Mouse (Mus musculus) limb, embryonic 14.5 days (tissue): ENCODE data around the gene Zcchc3. TPM values are rescaled to one million over a fixed set of nuclear protein-coding genes. Genes with fewer than 3 reads are reported as not detected.
A peak's percentile ranks its signal among the peaks of the same experiment; 100 is the strongest.

Experiments used
- ATAC-seq: fragments of 200-750 bp; cut with Nextera tagmentation; 2 replicates; pipeline ENCODE4 v1.8.0; 2017; ENCODE audit warnings: low read depth, moderate number of reproducible peaks, moderate TSS enrichment; ENCODE audit not compliant: low FRiP score
- DNase-seq: peaks from one replicate; pipeline ENCODE4 v3.0.0-alpha.2; 2015; ENCODE audit warnings: low spot score
- H3K27ac ChIP-seq: fragments of 300-500 bp; sonication (generic); replicated peaks from 2 replicates; pipeline ENCODE4 v1.5.1; 2014; ENCODE audit warnings: low read depth, mild to moderate bottlenecking, low read length, moderate library complexity, mixed read lengths
- H3K27me3 ChIP-seq: fragments of 300-500 bp; sonication (generic); 2 replicates; pipeline ENCODE4 v1.6.1; 2014; ENCODE audit warnings: low read length, mixed read lengths; ENCODE audit not compliant: control insufficient read depth, insufficient read depth
- H3K36me3 ChIP-seq: fragments of 300-500 bp; sonication (generic); 2 replicates; pipeline ENCODE4 v1.6.1; 2014; ENCODE audit warnings: mild to moderate bottlenecking, low read length, moderate library complexity, mixed read lengths; ENCODE audit not compliant: control insufficient read depth, insufficient read depth
- H3K4me1 ChIP-seq: fragments of 300-500 bp; sonication (generic); 2 replicates; pipeline ENCODE4 v1.6.1; 2014; ENCODE audit warnings: antibody characterized with exemption, low read length, mixed read lengths; ENCODE audit not compliant: control insufficient read depth, insufficient read depth
- H3K4me2 ChIP-seq: fragments of 300-500 bp; sonication (generic); replicated peaks from 2 replicates; pipeline ENCODE4 v1.6.1; 2014; ENCODE audit warnings: low read depth, mild to moderate bottlenecking, low read length, moderate library complexity; ENCODE audit not compliant: severe bottlenecking
- H3K4me3 ChIP-seq: fragments of 300-500 bp; sonication (generic); replicated peaks from 2 replicates; pipeline ENCODE4 v1.5.1; 2014; ENCODE audit warnings: low read length
- H3K9ac ChIP-seq: fragments of 300-500 bp; sonication (generic); 2 replicates; pipeline ENCODE4 v1.6.1; 2014; ENCODE audit warnings: mild to moderate bottlenecking, low read depth, low read length, moderate library complexity; ENCODE audit not compliant: severe bottlenecking
- H3K9me3 ChIP-seq: fragments of 300-500 bp; sonication (generic); 2 replicates; pipeline ENCODE4 v1.6.1; 2016; ENCODE audit warnings: low read length; ENCODE audit not compliant: control insufficient read depth
- POLR2A ChIP-seq: fragments of 200-500 bp; IDR thresholded peaks from 2 replicates; pipeline ENCODE4 v1.8.0; 2012; ENCODE audit warnings: inconsistent platforms, mild to moderate bottlenecking, moderate library complexity, borderline replicate concordance; ENCODE audit not compliant: insufficient read depth, insufficient read length; ENCODE audit errors: extremely low read depth
- WGBS: fragments of 180-500 bp; shearing (Covaris S2); extraction: QIAGEN DNeasy Blood & Tissue Kit; methylation state at CpG from one replicate; pipeline ENCODE4 v1.1.7; 2014; 5-methylcytosine and 5-hydroxymethylcytosine counted together
- polyA plus RNA-seq, 2 experiments: library from polyadenylated mRNA; depleted of rRNA in 1 of 2; stranded (reverse) in 1 of 2; unstranded in 1 of 2; fragments of >200 nt; fragmentation: Nextera tagmentation in 1 of 2; extraction: Ambion mirVana in 1 of 2; gene quantifications; 2 replicates each; pipeline versions ENCODE4 v1.2.1 to v1.2.3; 2012 to 2014

Gene Zcchc3
- polyA plus RNA-seq, 2 experiments: 33.5 to 38.1 TPM

DNA sequence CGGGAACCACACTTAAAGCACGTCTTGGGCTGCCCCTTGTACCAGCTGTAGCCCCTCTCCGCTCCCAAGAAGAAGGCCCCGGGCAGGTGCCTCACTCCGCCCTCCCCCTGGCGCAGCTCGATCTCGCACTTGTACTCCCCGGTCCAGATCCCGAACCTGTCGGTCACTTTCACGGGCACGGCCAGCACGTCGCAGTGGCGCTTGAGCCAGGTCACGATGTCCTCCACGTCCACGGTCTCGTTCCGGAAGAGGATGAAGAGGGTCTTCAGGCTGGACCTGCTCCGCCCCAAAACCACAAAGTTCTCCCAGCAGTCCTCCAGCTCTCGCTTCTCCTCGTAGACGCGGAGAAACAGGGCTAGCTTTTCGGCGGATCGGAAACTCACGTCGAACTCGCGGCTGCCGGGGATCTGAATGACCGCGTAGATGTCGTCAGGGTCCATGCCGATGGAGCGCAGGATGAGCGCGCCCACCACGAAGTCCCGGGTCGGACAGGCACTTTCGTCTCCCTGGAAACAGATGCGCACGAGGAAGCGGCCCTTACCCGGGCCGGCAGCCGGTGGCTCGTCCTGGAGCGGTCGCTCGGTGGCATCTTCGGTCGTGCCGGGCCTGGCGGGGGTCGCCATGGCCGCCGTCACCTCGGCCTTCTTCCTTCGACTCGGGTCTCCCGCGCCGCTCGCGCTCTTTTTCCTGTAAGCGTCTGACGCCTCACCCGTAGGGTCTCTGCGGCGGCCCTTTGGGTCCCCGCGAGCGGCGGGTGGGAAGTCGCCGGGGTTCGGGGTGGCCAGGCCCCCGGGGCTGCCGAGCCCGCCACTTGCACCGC lies 852 bp downstream of the Zcchc3 start:
- WGBS: under 1% methylated on average over 68 of the region's 86 CpGs
- Histone ChIP-seq H3K4me2 (peak overlapping the region; percentile 86), H3K36me3 (peaks cover 4% of the 10 kb centered on the region; the same call in 1 of the 2 replicates), H3K27ac (peak overlapping the region; percentile 98), H3K9ac (peak overlapping the region; percentile 98), H3K4me1 (peaks cover 22% of the 10 kb centered on the region), H3K4me3 (peak overlapping the region; percentile 96), H3K27me3 (no peaks in the 10 kb centered on the region), H3K9me3 (peaks cover 7% of the 10 kb centered on the region; the same call in 1 of the 2 replicates)
- no peak for TF ChIP-seq POLR2A
- DNase-seq: no peak
- ATAC-seq: no peak

DNA sequence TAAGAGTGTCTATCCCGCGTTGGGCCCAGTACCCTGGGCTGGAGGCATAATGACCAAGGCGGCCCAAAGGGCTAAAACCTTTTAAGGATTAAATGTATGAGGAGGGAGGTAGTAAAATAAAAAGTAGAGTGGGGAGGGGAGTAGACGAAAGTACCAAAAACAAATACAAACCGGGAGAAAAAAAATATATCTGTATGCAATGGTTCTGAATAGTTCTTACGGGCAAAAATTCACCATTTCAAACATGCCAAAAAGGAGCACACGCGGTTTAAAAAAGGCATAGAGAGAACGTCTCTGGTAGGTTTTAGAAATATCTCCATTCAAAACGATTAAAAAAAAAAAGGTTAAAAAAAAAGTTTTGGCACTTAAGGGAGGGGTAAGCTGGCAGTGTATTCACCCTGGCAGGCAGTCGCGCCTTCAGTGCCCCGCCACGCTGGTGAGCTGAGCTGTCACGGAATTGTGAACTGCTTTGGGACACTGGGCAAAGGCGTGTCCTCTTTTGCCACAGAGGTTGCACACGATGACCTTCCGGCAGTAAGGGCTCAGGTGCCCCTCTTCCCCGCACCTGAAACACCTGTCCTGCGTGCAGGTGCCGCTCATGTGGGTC lies 1.6 kb downstream of the Zcchc3 start:
- Histone ChIP-seq H3K36me3 (peaks cover 4% of the 10 kb centered on the region; the same call in 1 of the 2 replicates), H3K9ac (peak overlapping the region; percentile 98), H3K4me2 (peak overlapping the region; percentile 86), H3K4me3 (peak overlapping the region; percentile 96), H3K27ac (peak overlapping the region; percentile 98; the same call in 1 of the 2 replicates), H3K4me1 (peaks cover 22% of the 10 kb centered on the region), H3K9me3 (peaks cover 7% of the 10 kb centered on the region; the same call in 1 of the 2 replicates), H3K27me3 (no peaks in the 10 kb centered on the region)
- 2% methylated on average over 21 of the region's 21 CpGs for WGBS
- DNase-seq (no peak), ATAC-seq (no peak)
- no peak for TF ChIP-seq POLR2A

GRCm38 (mm10) chr2:152412526-152413157 lies 2.2 kb downstream of the Zcchc3 start:
- Histone ChIP-seq H3K4me3 (peak overlapping the region; percentile 96), H3K27ac (peak overlapping the region; percentile 98), H3K4me2 (peak overlapping the region; percentile 86), H3K9ac (peak overlapping the region; percentile 98), H3K9me3 (peaks cover 7% of the 10 kb centered on the region; the same call in 1 of the 2 replicates), H3K36me3 (peaks cover 4% of the 10 kb centered on the region; the same call in 1 of the 2 replicates), H3K4me1 (peaks cover 22% of the 10 kb centered on the region), H3K27me3 (no peaks in the 10 kb centered on the region)
- DNase-seq (no peak), ATAC-seq (no peak)
- TF ChIP-seq POLR2A: no peak
- WGBS: 4% methylated on average over 15 of the region's 15 CpGs

- peaks cover 22% of the 10 kb centered on the region for H3K4me1 ChIP-seq
- peak overlapping the region; percentile 98 for H3K27ac ChIP-seq
- DNase-seq (no peak), ATAC-seq (no peak)
- peaks cover 7% of the 10 kb centered on the region; the same call in 1 of the 2 replicates for H3K9me3 ChIP-seq
- peak overlapping the region; percentile 86 for H3K4me2 ChIP-seq
- 5% methylated on average over 7 of the region's 7 CpGs for WGBS
- H3K4me3 ChIP-seq: peak overlapping the region; percentile 96
- peak overlapping the region; percentile 26 for H3K9ac ChIP-seq
- no peaks in the 10 kb centered on the region for H3K27me3 ChIP-seq
- H3K36me3 ChIP-seq: peaks cover 4% of the 10 kb centered on the region; the same call in 1 of the 2 replicates
- no peak for TF ChIP-seq POLR2A
Observed at GRCm38 (mm10) chr2:152411471-152411870, 3.4 kb downstream of the Zcchc3 start.

GRCm38 (mm10) chr2:152410971-152411371 lies 3.9 kb downstream of the Zcchc3 start:
- peaks cover 2% of the 10 kb centered on the region; the same call in 1 of the 2 replicates for H3K9me3 ChIP-seq
- peak overlapping the region; percentile 98 for H3K27ac ChIP-seq
- peaks cover 24% of the 10 kb centered on the region for H3K4me1 ChIP-seq
- H3K27me3 ChIP-seq: no peaks in the 10 kb centered on the region
- H3K36me3 ChIP-seq: peaks cover 4% of the 10 kb centered on the region; the same call in 1 of the 2 replicates
- TF ChIP-seq POLR2A: 0 out of 2 replicates have a peak, but pooled peaks have one; percentile 23
- peak overlapping the region; percentile 86 for H3K4me2 ChIP-seq
- 0% methylated on average over 14 of the region's 15 CpGs for WGBS
- peak overlapping the region; percentile 26 for H3K9ac ChIP-seq
- peak overlapping the region; percentile 96 for H3K4me3 ChIP-seq
- peak; percentile 76 for ATAC-seq
- DNase-seq: peak; percentile 94
